Mouse (Mus musculus): ENCODE data around the gene Atp8b2.
A peak's percentile ranks its signal among the peaks of the same experiment; 100 is the strongest.

DNA sequence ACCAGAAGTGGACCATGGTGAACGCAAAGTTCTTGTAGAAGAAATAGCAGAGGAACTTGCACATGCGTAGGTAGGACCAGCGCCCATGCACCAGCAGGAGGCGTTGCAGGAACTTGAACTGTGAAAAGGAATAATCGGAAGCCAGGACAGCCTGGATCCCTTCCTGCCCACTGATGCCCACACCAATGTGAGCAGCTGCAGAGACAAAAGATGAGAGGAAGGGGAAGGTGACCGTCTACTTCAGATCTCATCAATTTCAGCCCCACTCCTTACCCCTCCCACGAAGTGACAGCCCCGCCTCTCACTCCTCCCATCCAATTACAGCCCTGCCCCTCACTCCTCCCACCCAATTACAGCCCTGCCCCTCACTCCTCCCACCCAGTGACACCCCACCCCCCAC, 18.3 kb downstream of the Atp8b2 start:
- TF ChIP-seq EP300 (IDR thresholded peaks at IDR 0.05; ENCODE audit: low read depth) (no peak), CTCF (IDR thresholded peaks at IDR 0.05; ENCODE audit: low read depth) (peak; percentile 27)
